Mouse (Mus musculus): Measurements from ENCODE around the gene Gsap. TPM values are rescaled to one million over a fixed set of nuclear protein-coding genes. Genes with fewer than 3 reads are reported as not detected.

The Gsap gene
- total and polyA plus RNA-seq, 3 experiments: 1.7 to 3.7 (median 3.5) TPM

- H3K27ac ChIP-seq: no peak overlapping the region
- H3K79me2 ChIP-seq (replicated peaks; ENCODE audit: control insufficient read depth, insufficient read depth, low read length): no peaks in the 10 kb centered on the region
- no peaks in the 10 kb centered on the region for H3K36me3 ChIP-seq (ENCODE audit: control insufficient read depth, insufficient read depth, low read length)
- WGBS: 45% methylated on average over 2 of the region's 2 CpGs
- H3K4me1 ChIP-seq (ENCODE audit: control insufficient read depth, insufficient read depth, low read length): no peaks in the 10 kb centered on the region; the same call in none of the 2 replicates
- TF ChIP-seq EP300 (IDR thresholded peaks at IDR 0.05; ENCODE audit: insufficient read depth, low read depth, low read length) (no peak), CTCF (IDR thresholded peaks at IDR 0.05) (no peak), POLR2A (IDR thresholded peaks at IDR 0.05; ENCODE audit: insufficient read depth, low read depth, low read length) (no peak)
- no peak overlapping the region for H3K9ac ChIP-seq (ENCODE audit: low read depth, low read length)
- H3K4me3 ChIP-seq: no peak overlapping the region
- H3K27me3 ChIP-seq (ENCODE audit: control insufficient read depth, insufficient read depth, low read length): no peaks in the 10 kb centered on the region
- intact Hi-C loops (cut with DNase I): no loop called here
- DNase-seq: no peak
These were observed 134.1 kb downstream of the Gsap start for GRCm38 (mm10) chr5:21320138-21320537.

GRCm38 (mm10) chr5:21326494-21326893 lies 140.4 kb downstream of the Gsap start:
- H3K4me1 ChIP-seq (ENCODE audit: control insufficient read depth, insufficient read depth, low read length): peaks cover 11% of the 10 kb centered on the region
- WGBS: 13% methylated on average over 1 of the region's 1 CpGs
- H3K27me3 ChIP-seq (ENCODE audit: control insufficient read depth, insufficient read depth, low read length): no peaks in the 10 kb centered on the region
- DNase-seq: peak; percentile 70 to 75
- H3K27ac ChIP-seq: peak overlapping the region; percentile 33
- H3K79me2 ChIP-seq (replicated peaks; ENCODE audit: control insufficient read depth, insufficient read depth, low read length): no peaks in the 10 kb centered on the region
- H3K36me3 ChIP-seq (ENCODE audit: control insufficient read depth, insufficient read depth, low read length): peaks cover 9% of the 10 kb centered on the region
- H3K9ac ChIP-seq (ENCODE audit: low read depth, low read length): no peak overlapping the region
- intact Hi-C loops (cut with DNase I): loop anchor here (2.0 to 5.0 kb wide), 3 partner anchors 44 to 261 kb away; no protein-coding TSS in a partner anchor
- no peak for TF ChIP-seq POLR2A (IDR thresholded peaks at IDR 0.05; ENCODE audit: insufficient read depth, low read depth, low read length)
- TF ChIP-seq EP300 (IDR thresholded peaks at IDR 0.05; ENCODE audit: insufficient read depth, low read depth, low read length): peak; percentile 61; the same call in 1 of the 2 replicates
- TF ChIP-seq CTCF (IDR thresholded peaks at IDR 0.05): peak; percentile 85
- no peak overlapping the region for H3K4me3 ChIP-seq

- Histone ChIP-seq H3K27ac (peak overlapping the region; percentile 89), H3K79me2 (replicated peaks; ENCODE audit: control insufficient read depth, insufficient read depth, low read length) (no peaks in the 10 kb centered on the region), H3K36me3 (ENCODE audit: control insufficient read depth, insufficient read depth, low read length) (peaks cover 15% of the 10 kb centered on the region), H3K9ac (ENCODE audit: low read depth, low read length) (no peak overlapping the region), H3K4me1 (ENCODE audit: control insufficient read depth, insufficient read depth, low read length) (peaks cover 18% of the 10 kb centered on the region), H3K4me3 (no peak overlapping the region), H3K27me3 (ENCODE audit: control insufficient read depth, insufficient read depth, low read length) (no peaks in the 10 kb centered on the region)
- DNase-seq: no peak
- WGBS: 19% methylated on average over 1 of the region's 1 CpGs
- TF ChIP-seq EP300 (IDR thresholded peaks at IDR 0.05; ENCODE audit: insufficient read depth, low read depth, low read length) (no peak), POLR2A (IDR thresholded peaks at IDR 0.05; ENCODE audit: insufficient read depth, low read depth, low read length) (no peak), CTCF (IDR thresholded peaks at IDR 0.05) (no peak)
- intact Hi-C loops (cut with DNase I): loop anchor here (2.0 to 5.0 kb wide), 3 partner anchors 44 to 259 kb away; partner anchors contain the start of gene Fgl2
These were observed 142.5 kb downstream of the Gsap start for GRCm38 (mm10) chr5:21328560-21328959.

- WGBS: 49% methylated on average over 11 of the region's 11 CpGs
- TF ChIP-seq CTCF (IDR thresholded peaks at IDR 0.05) (no peak), EP300 (IDR thresholded peaks at IDR 0.05; ENCODE audit: insufficient read depth, low read depth, low read length) (peak; percentile 62; the same call in 1 of the 2 replicates), POLR2A (IDR thresholded peaks at IDR 0.05; ENCODE audit: insufficient read depth, low read depth, low read length) (peak; percentile 50; the same call in 1 of the 2 replicates)
- intact Hi-C loops (cut with DNase I): loop anchor here (2.0 to 5.0 kb wide), 3 partner anchors 43 to 257 kb away; partner anchors contain the start of gene Fgl2
- no peaks in the 10 kb centered on the region for H3K27me3 ChIP-seq (ENCODE audit: control insufficient read depth, insufficient read depth, low read length)
- H3K79me2 ChIP-seq (replicated peaks; ENCODE audit: control insufficient read depth, insufficient read depth, low read length): no peaks in the 10 kb centered on the region
- peak in 1 of 2 experiments; percentile 51 for DNase-seq
- H3K4me1 ChIP-seq (ENCODE audit: control insufficient read depth, insufficient read depth, low read length): peaks cover 18% of the 10 kb centered on the region
- peak overlapping the region; percentile 45 for H3K9ac ChIP-seq (ENCODE audit: low read depth, low read length)
- peak overlapping the region; percentile 89 for H3K27ac ChIP-seq
- H3K36me3 ChIP-seq (ENCODE audit: control insufficient read depth, insufficient read depth, low read length): peaks cover 15% of the 10 kb centered on the region
- H3K4me3 ChIP-seq: peak overlapping the region; percentile 22; the same call in 1 of the 2 replicates
These were observed 143.9 kb downstream of the Gsap start for GRCm38 (mm10) chr5:21329672-21330665.

- 7% methylated on average over 5 of the region's 5 CpGs for WGBS
- intact Hi-C loops (cut with DNase I): no loop called here
- peak overlapping the region; percentile 89 for H3K27ac ChIP-seq
These were observed 145.6 kb downstream of the Gsap start for GRCm38 (mm10) chr5:21331656-21332055.

More at GRCm38 (mm10) chr5:21331656-21332055, 145.6 kb downstream of the Gsap start:
- Histone ChIP-seq H3K4me3 (no peak overlapping the region), H3K27me3 (ENCODE audit: control insufficient read depth, insufficient read depth, low read length) (no peaks in the 10 kb centered on the region), H3K9ac (ENCODE audit: low read depth, low read length) (no peak overlapping the region), H3K79me2 (replicated peaks; ENCODE audit: control insufficient read depth, insufficient read depth, low read length) (no peaks in the 10 kb centered on the region), H3K36me3 (ENCODE audit: control insufficient read depth, insufficient read depth, low read length) (peaks cover 12% of the 10 kb centered on the region), H3K4me1 (ENCODE audit: control insufficient read depth, insufficient read depth, low read length) (peaks cover 14% of the 10 kb centered on the region)
- TF ChIP-seq POLR2A (IDR thresholded peaks at IDR 0.05; ENCODE audit: insufficient read depth, low read depth, low read length): no peak
- TF ChIP-seq CTCF (IDR thresholded peaks at IDR 0.05): no peak
- TF ChIP-seq EP300 (IDR thresholded peaks at IDR 0.05; ENCODE audit: insufficient read depth, low read depth, low read length): no peak
- DNase-seq: peak in 1 of 2 experiments; percentile 22

Measured in heart, adult 2 months (tissue).